Mouse (Mus musculus) ES-Bruce4 (cell line): ENCODE measurements around the gene Il31ra.

Experiments
- CTCF ChIP-seq: IDR thresholded peaks from one replicate; pipeline ENCODE4 v1.8.1; 2011; ENCODE audit warnings: low read depth, low read length
- EP300 ChIP-seq: IDR thresholded peaks from 2 replicates; pipeline ENCODE4 v1.6.1; 2011; ENCODE audit warnings: low read depth, low read length; ENCODE audit not compliant: insufficient read depth
- POLR2A ChIP-seq: IDR thresholded peaks from one replicate; pipeline ENCODE4 v1.8.1; 2011; ENCODE audit warnings: low read length; ENCODE audit not compliant: insufficient read depth

- TF ChIP-seq POLR2A (no peak), CTCF (no peak), EP300 (no peak)
Measured at GRCm38 (mm10) chr13:112472401-112473023, 121.6 kb downstream of the Il31ra start.
